Mouse (Mus musculus): ENCODE data around the gene Vmn1r87. TPM values are rescaled to one million over a fixed set of nuclear protein-coding genes. Genes with fewer than 3 reads are reported as not detected.
A peak's percentile ranks its signal among the peaks of the same experiment; 100 is the strongest.
"Not testable (repeated sequence)": the region's sequence is repeated elsewhere in the genome, so short reads cannot be mapped to it uniquely, and the experiment has no call there.

The Vmn1r87 gene
- polyA plus RNA-seq (2015; fragmentation: Nextera tagmentation; extraction: Ambion mirVana) = not detected in 2 replicates

DNA sequence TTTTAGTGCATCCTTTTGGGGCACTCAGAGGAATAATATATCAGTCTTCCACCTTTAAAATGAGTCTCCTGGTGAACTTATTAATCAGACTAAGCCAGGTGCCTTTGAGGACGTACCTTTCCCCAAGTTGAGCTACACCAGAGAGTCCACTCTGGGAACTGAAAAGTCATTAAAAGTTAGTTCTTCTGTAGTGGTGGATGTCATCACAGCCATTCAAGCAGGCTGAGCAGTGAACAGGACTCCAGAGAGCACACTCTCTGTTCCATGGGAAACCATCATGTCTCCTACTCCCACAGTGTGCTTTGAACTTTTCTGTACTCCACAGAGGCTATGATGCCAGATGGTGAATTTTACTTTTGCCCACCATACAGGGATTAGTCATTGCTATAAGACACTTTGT lies at the start of gene Vmn1r87:
Gene Vmn1r87, minus strand, starts transcription at position 101 of the 400 bp plus-strand sequence.
- no peak for ATAC-seq (ENCODE audit: low FRiP score, low read depth)
- Histone ChIP-seq H3K27ac (no peak within 1 kb of the TSS), H3K4me3 (no peak within 1 kb of the TSS), H3K36me3 (no peaks in the 10 kb centered on the region), H3K4me2 (replicated peaks) (no peak within 1 kb of the TSS), H3K4me1 (no peaks in the 10 kb centered on the region), H3K9ac (no peak within 1 kb of the TSS), H3K27me3 (no peaks in the 10 kb centered on the region), H3K9me3 (no peaks in the 10 kb centered on the region)
- WGBS = 76% methylated on average over 1 of the region's 1 CpGs

DNA sequence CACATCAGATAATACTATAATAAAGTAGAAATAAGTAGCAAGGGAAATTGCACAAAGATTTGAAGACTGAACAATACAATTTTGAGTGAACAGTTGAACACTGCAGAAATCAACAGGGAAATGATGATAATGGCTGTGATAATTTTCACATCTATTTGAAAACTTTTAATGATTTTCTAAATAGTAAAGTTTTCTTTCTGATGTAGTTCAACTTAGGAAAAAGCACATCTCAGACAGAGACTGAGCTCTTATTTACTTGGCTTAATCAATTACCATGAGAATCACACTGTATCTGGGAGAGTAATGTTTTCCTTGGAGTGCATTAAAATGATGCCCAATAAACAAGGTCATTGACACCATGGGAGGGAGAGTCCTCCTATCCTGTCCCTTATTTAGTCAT lies 19.3 kb upstream of the Vmn1r87 start, which contains the start of gene Vmn1r88:
Gene Vmn1r88, plus strand, starts transcription at position 301 of the 400 bp plus-strand sequence.
- no peak within 1 kb of the TSS for H3K4me2 ChIP-seq (replicated peaks)
- ATAC-seq (ENCODE audit: low FRiP score, low read depth) = no peak
- no peaks in the 10 kb centered on the region for H3K4me1 ChIP-seq
- H3K4me3 ChIP-seq = no peak within 1 kb of the TSS
- H3K9me3 ChIP-seq = no peaks in the 10 kb centered on the region
- H3K27ac ChIP-seq = no peak within 1 kb of the TSS
- no peaks in the 10 kb centered on the region for H3K27me3 ChIP-seq
- no peaks in the 10 kb centered on the region for H3K36me3 ChIP-seq
- no peak within 1 kb of the TSS for H3K9ac ChIP-seq

DNA sequence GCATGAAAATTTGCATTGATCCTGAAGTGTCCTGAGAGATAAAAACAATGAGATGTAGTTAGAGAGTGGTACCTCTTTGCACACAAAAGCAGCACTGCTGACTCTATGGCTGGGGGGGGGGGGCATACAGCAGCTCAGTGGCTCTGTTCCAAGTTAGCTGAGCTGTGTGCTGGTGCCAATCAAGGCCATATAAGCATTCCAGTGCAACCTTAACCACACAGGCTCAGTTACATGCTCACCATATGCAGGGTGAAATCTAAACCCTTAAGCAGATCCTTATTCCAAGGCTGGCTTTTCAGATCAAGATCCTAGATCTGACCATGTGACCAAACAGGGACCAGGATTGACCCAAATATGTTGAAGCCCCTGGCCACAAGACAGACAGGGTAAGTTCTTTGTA lies 2.6 kb downstream of the Vmn1r87 start:
- H3K4me2 ChIP-seq (replicated peaks) = no peak overlapping the region
- no peak overlapping the region for H3K27ac ChIP-seq
- no peak for ATAC-seq (ENCODE audit: low FRiP score, low read depth)
- H3K9me3 ChIP-seq = no peaks in the 10 kb centered on the region
- H3K4me3 ChIP-seq = no peak overlapping the region
- no peaks in the 10 kb centered on the region for H3K36me3 ChIP-seq
- H3K4me1 ChIP-seq = no peaks in the 10 kb centered on the region
- no peak overlapping the region for H3K9ac ChIP-seq
- no peaks in the 10 kb centered on the region for H3K27me3 ChIP-seq

DNA sequence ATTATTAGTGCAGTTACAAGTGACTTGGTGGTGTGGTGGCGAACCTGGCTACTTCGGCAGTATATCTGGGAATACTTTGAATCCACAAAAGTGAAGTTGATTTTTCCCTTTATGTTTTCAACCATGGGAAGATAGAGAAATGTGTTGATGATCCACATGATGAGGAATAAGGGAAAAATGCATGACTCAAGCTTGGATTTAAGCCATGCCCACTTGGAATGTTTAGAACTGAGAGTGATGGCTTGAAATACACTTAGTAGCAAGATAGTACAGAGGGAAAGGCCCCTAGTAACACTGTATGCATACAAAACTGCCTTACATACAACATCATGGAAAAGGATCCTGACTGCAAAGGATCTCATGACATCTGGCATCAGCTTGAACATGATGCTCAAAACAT lies 8.1 kb downstream of the Vmn1r87 start:
- ATAC-seq (ENCODE audit: low FRiP score, low read depth) = no peak
- Histone ChIP-seq H3K27ac (no peak overlapping the region), H3K4me2 (replicated peaks) (no peak overlapping the region), H3K4me3 (no peak overlapping the region), H3K9me3 (no peaks in the 10 kb centered on the region), H3K36me3 (no peaks in the 10 kb centered on the region), H3K27me3 (no peaks in the 10 kb centered on the region), H3K9ac (no peak overlapping the region), H3K4me1 (no peaks in the 10 kb centered on the region)
- 91% methylated on average over 2 of the region's 2 CpGs for WGBS

DNA sequence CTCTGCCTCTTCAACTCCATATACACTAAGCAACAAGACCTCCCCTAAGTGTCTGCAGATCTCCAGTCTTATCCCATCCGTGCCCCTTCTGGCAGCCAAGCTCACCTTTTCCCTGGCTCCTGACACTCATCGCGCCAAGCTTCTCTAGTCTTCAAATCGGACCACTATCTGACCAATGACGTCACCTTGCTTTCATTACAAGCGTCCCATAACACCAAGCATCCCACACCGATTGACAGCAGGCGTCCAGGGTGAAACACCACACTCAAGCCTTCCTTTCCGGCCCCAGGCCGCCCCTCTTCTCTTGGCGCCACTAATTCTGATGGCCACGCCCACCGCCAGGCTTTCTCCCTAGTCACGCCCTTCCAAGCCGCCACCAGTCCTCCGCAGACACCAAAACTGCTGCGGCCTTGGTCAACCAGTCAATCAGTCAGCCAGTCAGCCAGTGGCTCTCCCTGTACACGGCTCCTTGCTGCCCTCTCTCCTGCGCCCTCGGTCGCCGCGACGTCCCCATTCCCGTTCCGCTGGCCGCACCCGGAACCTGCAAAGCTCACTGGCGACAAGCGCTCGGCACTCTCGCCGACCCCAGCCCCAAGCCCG lies 16.3 kb downstream of the Vmn1r87 start:
- under 1% methylated on average over 21 of the region's 34 CpGs for WGBS
- not testable (repeated sequence) for H3K27me3 ChIP-seq, H3K4me1 ChIP-seq, H3K27ac ChIP-seq, H3K36me3 ChIP-seq, H3K9me3 ChIP-seq, H3K9ac ChIP-seq
- ATAC-seq (ENCODE audit: low FRiP score, low read depth) = peak; percentile 81
- Histone ChIP-seq H3K4me3 (peak overlapping the region; percentile 26; the same call in 1 of the 2 replicates), H3K4me2 (replicated peaks) (peak overlapping the region; percentile 56)

DNA sequence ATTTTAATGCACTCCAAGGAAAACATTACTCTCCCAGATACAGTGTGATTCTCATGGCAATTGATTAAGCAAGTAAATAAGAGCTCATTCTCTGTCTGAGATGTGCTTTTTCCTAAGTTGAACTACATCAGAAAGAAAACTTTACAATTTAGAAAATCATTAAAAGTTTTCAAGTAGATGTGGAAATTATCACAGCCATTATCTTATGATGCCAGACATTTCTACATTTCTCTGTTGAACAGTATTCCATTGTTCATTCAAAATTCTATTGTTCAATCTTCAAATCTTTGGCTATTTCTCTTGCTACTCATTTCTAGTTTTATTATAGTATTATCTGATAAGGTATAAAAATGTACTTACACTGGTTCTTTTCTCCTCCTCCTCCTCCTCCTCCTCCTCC lies 20.1 kb downstream of the Vmn1r87 start, which contains the start of gene Vmn1r86:
Gene Vmn1r86, minus strand, starts transcription at position 101 of the 400 bp plus-strand sequence.
- H3K4me3 ChIP-seq = no peak within 1 kb of the TSS
- no peaks in the 10 kb centered on the region for H3K4me1 ChIP-seq
- H3K36me3 ChIP-seq = no peaks in the 10 kb centered on the region
- H3K9ac ChIP-seq = no peak within 1 kb of the TSS
- H3K27ac ChIP-seq = no peak within 1 kb of the TSS
- ATAC-seq (ENCODE audit: low FRiP score, low read depth) = no peak
- H3K9me3 ChIP-seq = no peaks in the 10 kb centered on the region
- H3K4me2 ChIP-seq (replicated peaks) = no peak within 1 kb of the TSS
- no peaks in the 10 kb centered on the region for H3K27me3 ChIP-seq

DNA sequence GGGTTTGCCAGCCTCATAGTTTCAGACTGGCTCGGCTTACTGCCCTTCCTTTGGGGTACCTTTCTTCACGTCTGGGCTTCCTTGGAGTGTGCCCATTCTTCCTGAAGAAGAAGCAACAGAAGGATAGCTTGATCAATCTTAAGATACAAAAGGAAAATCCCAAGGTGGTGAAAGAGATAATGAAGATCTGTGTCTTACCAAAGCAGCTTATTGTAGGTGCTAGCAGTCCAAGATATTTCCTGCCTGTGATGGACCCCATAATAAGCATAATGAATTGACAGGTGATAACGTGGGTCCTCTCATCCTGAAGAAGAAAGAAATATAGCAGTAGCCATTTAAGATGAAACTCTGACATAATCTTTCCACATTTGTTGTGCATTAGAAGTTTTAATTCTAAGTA lies 44.9 kb downstream of the Vmn1r87 start, which contains the start of gene Vmn1r85:
Gene Vmn1r85, minus strand, starts transcription at position 101 of the 400 bp plus-strand sequence.
- 70% methylated on average over 3 of the region's 3 CpGs for WGBS
- Histone ChIP-seq H3K27me3 (no peaks in the 10 kb centered on the region), H3K4me3 (no peak within 1 kb of the TSS), H3K36me3 (no peaks in the 10 kb centered on the region), H3K9me3 (no peaks in the 10 kb centered on the region), H3K4me2 (replicated peaks) (no peak within 1 kb of the TSS), H3K27ac (no peak within 1 kb of the TSS), H3K4me1 (no peaks in the 10 kb centered on the region), H3K9ac (no peak within 1 kb of the TSS)
- no peak for ATAC-seq (ENCODE audit: low FRiP score, low read depth)

Other genes with a start within 250 kb of the Vmn1r87 start
- gene Zscan22, start 242.3 kb downstream of the Vmn1r87 start, polyA plus RNA-seq (2015; fragmentation: Nextera tagmentation; extraction: Ambion mirVana) = 15.8 and 20.9 TPM in 2 replicates
- gene Rps5, start 217.9 kb downstream of the Vmn1r87 start, polyA plus RNA-seq (2015; fragmentation: Nextera tagmentation; extraction: Ambion mirVana) = 1,044 and 1,066 TPM in 2 replicates
- 0.42 and 0.64 TPM in 2 replicates for gene Rnf225, start 212.7 kb downstream of the Vmn1r87 start, polyA plus RNA-seq (2015; fragmentation: Nextera tagmentation; extraction: Ambion mirVana)
- 12.6 and 13.6 TPM in 2 replicates for gene Zfp324, start 174.3 kb downstream of the Vmn1r87 start, polyA plus RNA-seq (2015; fragmentation: Nextera tagmentation; extraction: Ambion mirVana)
- 10.5 and 10.8 TPM in 2 replicates for gene Zfp446, start 162.3 kb downstream of the Vmn1r87 start, polyA plus RNA-seq (2015; fragmentation: Nextera tagmentation; extraction: Ambion mirVana)
- 0.08 and 0.34 TPM in 2 replicates for gene Slc27a5, start 142.0 kb downstream of the Vmn1r87 start, polyA plus RNA-seq (2015; fragmentation: Nextera tagmentation; extraction: Ambion mirVana)
- gene Trim28, start 141.0 kb downstream of the Vmn1r87 start, polyA plus RNA-seq (2015; fragmentation: Nextera tagmentation; extraction: Ambion mirVana) = 316 and 329 TPM in 2 replicates
- 28.0 and 29.6 TPM in 2 replicates for gene Zbtb45, start 130.1 kb downstream of the Vmn1r87 start, polyA plus RNA-seq (2015; fragmentation: Nextera tagmentation; extraction: Ambion mirVana)
- 127 and 133 TPM in 2 replicates for gene Chmp2a, start 105.3 kb downstream of the Vmn1r87 start, polyA plus RNA-seq (2015; fragmentation: Nextera tagmentation; extraction: Ambion mirVana)
- gene Ube2m, start 101.9 kb downstream of the Vmn1r87 start, polyA plus RNA-seq (2015; fragmentation: Nextera tagmentation; extraction: Ambion mirVana) = 100 and 114 TPM in 2 replicates
- 3.2 and 3.8 TPM in 2 replicates for gene Mzf1, start 85.4 kb downstream of the Vmn1r87 start, polyA plus RNA-seq (2015; fragmentation: Nextera tagmentation; extraction: Ambion mirVana)
- not detected in 2 replicates for gene Vmn1r85, start 45.0 kb downstream of the Vmn1r87 start, polyA plus RNA-seq (2015; fragmentation: Nextera tagmentation; extraction: Ambion mirVana)
- gene Vmn1r86, start 20.2 kb downstream of the Vmn1r87 start, polyA plus RNA-seq (2015; fragmentation: Nextera tagmentation; extraction: Ambion mirVana) = not detected in 2 replicates
- not detected in 2 replicates for gene Vmn1r88, start 19.4 kb upstream of the Vmn1r87 start, polyA plus RNA-seq (2015; fragmentation: Nextera tagmentation; extraction: Ambion mirVana)
- gene Vmn1r89, start 72.9 kb upstream of the Vmn1r87 start, polyA plus RNA-seq (2015; fragmentation: Nextera tagmentation; extraction: Ambion mirVana) = not detected in 2 replicates
- 116 and 123 TPM in 2 replicates for gene Lig1, start 137.1 kb upstream of the Vmn1r87 start, polyA plus RNA-seq (2015; fragmentation: Nextera tagmentation; extraction: Ambion mirVana)
- 11.8 and 16.0 TPM in 2 replicates for gene Zswim9, start 138.6 kb upstream of the Vmn1r87 start, polyA plus RNA-seq (2015; fragmentation: Nextera tagmentation; extraction: Ambion mirVana)
- gene Pla2g4c, start 184.5 kb upstream of the Vmn1r87 start, polyA plus RNA-seq (2015; fragmentation: Nextera tagmentation; extraction: Ambion mirVana) = 1.1 TPM in 2 replicates

Measured in limb, embryonic 13.5 days (tissue).